In the genomic region with DNA sequence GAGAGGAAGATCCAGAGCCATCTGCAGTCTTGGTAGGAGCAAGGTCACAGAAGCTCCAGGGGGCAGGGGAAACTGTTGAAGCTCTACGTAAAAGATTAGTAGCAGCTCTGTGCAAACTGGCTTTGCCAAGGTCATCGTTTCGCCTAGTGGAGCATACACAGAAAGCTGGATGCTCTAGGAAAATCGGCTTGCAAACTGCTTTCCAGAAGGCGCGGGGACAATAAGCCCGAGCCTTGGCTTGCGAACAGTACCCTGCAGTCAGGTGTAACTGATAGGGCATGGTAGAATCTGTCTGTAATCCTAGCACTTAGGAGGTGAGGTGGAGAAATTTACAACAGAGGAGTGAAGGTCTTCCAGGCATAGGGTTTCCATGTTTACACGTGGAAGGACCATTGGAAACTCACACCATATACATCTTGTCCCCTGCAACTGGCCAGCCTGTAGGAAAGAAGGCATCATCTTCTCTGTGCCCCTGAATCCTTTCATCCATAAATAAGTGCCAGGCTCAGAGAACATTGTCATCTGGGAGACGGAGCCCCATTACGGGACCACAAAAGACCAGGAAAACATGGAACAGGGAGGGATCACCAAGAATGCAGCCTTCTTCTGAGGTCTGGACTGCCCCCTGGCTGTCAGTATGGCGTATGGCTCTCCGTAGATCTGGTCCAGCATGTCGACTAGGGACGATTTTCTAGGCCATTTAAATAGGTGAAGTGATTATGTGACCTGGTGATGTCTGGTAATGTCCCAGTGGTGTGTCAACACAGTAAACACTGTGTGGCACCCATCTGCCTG, we compare ENCODE assay signal across 8 mouse cellular contexts.
DNase-seq lines count a peak whose midpoint lies in the region; ATAC-seq and TF ChIP-seq lines count a peak whose summit lies in the region.

No protein-coding gene starts in this region.

- TF ChIP-seq RAD21 in CH12.LX (IDR thresholded peaks at IDR 0.05; ENCODE audit: low read depth, low read length): peak; percentile 55

- H3K4me2 ChIP-seq in CH12.LX (ENCODE audit: insufficient read depth, low read depth, poor library complexity, severe bottlenecking): no peak overlapping the region

- intact Hi-C loops in gastrocnemius, adult 2 months (cut with DNase I): no loop called here

- no peaks in the 10 kb centered on the region for H3K9me3 ChIP-seq in CH12.LX (replicated peaks; ENCODE audit: low read length)

- DNase-seq in gastrocnemius, adult 2 months: no peak
- DNase-seq in gastrocnemius, adult 8-10 months (ENCODE audit: low spot score in 2 of 2): no peak
- DNase-seq in CH12.LX (ENCODE audit: extremely low read depth): peak; percentile 12
- peak; percentile 72 to 79 for DNase-seq in cerebellum, postnatal 14 days
- DNase-seq in kidney, postnatal 10 days: peak; percentile 9
- DNase-seq in right cerebral cortex, postnatal 4 days: no peak

- H3K9ac ChIP-seq in CH12.LX (ENCODE audit: insufficient read depth, low read depth): no peak overlapping the region

- no peaks in the 10 kb centered on the region for H3K79me2 ChIP-seq in CH12.LX (replicated peaks; ENCODE audit: control insufficient read depth, extremely low read depth, insufficient read depth, poor library complexity, severe bottlenecking)

- in situ Hi-C loops in CH12.LX (cut with MboI; ENCODE audit: low pct_ligation_motif_present, low pct_unique_long_range_greater_than_20kb, low sequenced_read_pairs): no loop called here

- H3K27ac ChIP-seq in gastrocnemius, adult 2 months: no peak overlapping the region
- H3K27ac ChIP-seq in CH12.LX (ENCODE audit: insufficient read depth, low read depth): no peak overlapping the region

- no peaks in the 10 kb centered on the region for H3K27me3 ChIP-seq in CH12.LX (replicated peaks)

- dilution Hi-C loops in CH12.LX (cut with MboI; ENCODE audit: extremely low pct_ligation_motif_present, extremely low pct_unique_long_range_greater_than_20kb, low sequenced_read_pairs): no loop called here

- ATAC-seq in inflammation-experienced regulatory T-cells, adult 6 months: no peak
- ATAC-seq in granulocyte monocyte progenitor cell, adult 5-6 weeks (replicated peaks; ENCODE audit: poor library complexity, severe bottlenecking): no peak

- H3K36me3 ChIP-seq in CH12.LX (replicated peaks in 1 of 2; ENCODE audit: control insufficient read depth in 1 of 2, insufficient read depth in 1 of 2, low read length in 1 of 2): no peaks in the 10 kb centered on the region

- no peak overlapping the region for H3K4me3 ChIP-seq in gastrocnemius, adult 2 months
- no peak overlapping the region for H3K4me3 ChIP-seq in CH12.LX (replicated peaks in 1 of 3; ENCODE audit: low read depth in 2 of 3, low read length in 2 of 3, poor library complexity in 1 of 3)

- TF ChIP-seq CTCF in gastrocnemius, adult 2 months (IDR thresholded peaks at IDR 0.05): peak; percentile 39
- TF ChIP-seq CTCF in CH12.LX (conservative IDR thresholded peaks at IDR 0.05 in 1 of 2, IDR thresholded peaks at IDR 0.05 in 1 of 2; ENCODE audit: low read depth in 2 of 2, low read length in 2 of 2): peak; percentile 17 to 60; a peak in 3 of 4 replicates

- no peak for TF ChIP-seq POLR2A in CH12.LX (IDR thresholded peaks at IDR 0.05; ENCODE audit: low read depth, low read length)

- TF ChIP-seq EP300 in CH12.LX (IDR thresholded peaks at IDR 0.05; ENCODE audit: low read length): no peak

- peaks cover 0 to 9% of the 10 kb centered on the region in 2 experiments; a peak in 1 of 4 replicates for H3K4me1 ChIP-seq in CH12.LX (ENCODE audit: control insufficient read depth in 1 of 2, insufficient read depth in 2 of 2)

TF ChIP-seq in CH12.LX, 34 proteins besides CTCF, POLR2A, EP300 and RAD21:
- TF ChIP-seq MEF2A (IDR thresholded peaks at IDR 0.05; ENCODE audit: borderline replicate concordance, low read depth, low read length) (no peak), HCFC1 (IDR thresholded peaks at IDR 0.05; ENCODE audit: low read depth, low read length) (no peak), GABPA (IDR thresholded peaks at IDR 0.05; ENCODE audit: insufficient replicate concordance, low read depth, low read length) (no peak), SMC3 (IDR thresholded peaks at IDR 0.05; ENCODE audit: low read depth, low read length) (peak; percentile 45), IRF4 (IDR thresholded peaks at IDR 0.05; ENCODE audit: low read depth, low read length) (no peak)

Comparison
In these comparisons a context has a peak if more than half of its experiments do, and no peak if none do; other contexts are left out.
1. DNase-seq: peak in CH12.LX (single experiment), cerebellum, postnatal 14 days (2 of 2) and kidney, postnatal 10 days (single experiment); none in gastrocnemius, adult 2 months (single experiment), gastrocnemius, adult 8-10 months (0 of 2) and right cerebral cortex, postnatal 4 days (single experiment).